16 mouse cellular contexts compared by ENCODE assay signal in the genomic region with DNA sequence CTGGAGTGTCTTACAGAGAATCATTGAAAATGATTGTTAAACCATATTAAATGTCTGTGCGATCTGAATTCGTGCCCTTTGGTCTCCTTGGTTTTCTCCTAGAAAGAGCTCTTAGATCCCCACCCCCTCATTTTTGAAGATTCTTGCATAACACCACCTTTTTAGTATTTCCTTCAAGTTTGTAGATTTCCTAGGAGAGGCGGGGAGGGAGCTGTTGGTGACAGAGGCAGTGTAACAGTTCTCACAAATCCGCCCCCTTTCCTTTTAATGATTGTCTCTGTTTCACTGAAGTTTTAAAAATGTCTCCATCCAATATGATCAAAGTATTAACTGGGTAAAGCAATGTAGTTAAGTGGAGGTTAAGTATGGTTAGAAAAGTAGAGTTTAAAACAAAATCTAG. TPM values are rescaled to one million over a fixed set of nuclear protein-coding genes. Genes with fewer than 3 reads are reported as not detected.
DNase-seq lines count a peak whose midpoint lies in the region; ATAC-seq and TF ChIP-seq lines count a peak whose summit lies in the region.
"Had no signal": no experiment of that assay in that cellular context is flagged by ENCODE, and none has a peak within 500 bp of the region (broad histone marks: within the 10 kb centered on the region; RNA-seq: fewer than 3 reads in every experiment).

No protein-coding gene starts in this region.

- no peaks in the 10 kb centered on the region for H3K27me3 ChIP-seq in midbrain, embryonic 12.5 days
- no peaks in the 10 kb centered on the region for H3K27me3 ChIP-seq in midbrain, embryonic 16.5 days (ENCODE audit: control insufficient read depth, insufficient read depth, low read depth, low read length)
- H3K27me3 ChIP-seq in forebrain, embryonic 15.5 days: no peaks in the 10 kb centered on the region
- no peaks in the 10 kb centered on the region for H3K27me3 ChIP-seq in neural tube, embryonic 14.5 days (ENCODE audit: control insufficient read depth, insufficient read depth, low read length)
- H3K27me3 ChIP-seq: limb, embryonic 15.5 days had no signal

- H3K9ac ChIP-seq in midbrain, embryonic 12.5 days (replicated peaks): no peak overlapping the region
- H3K9ac ChIP-seq in midbrain, embryonic 16.5 days (ENCODE audit: low read depth, low read length): no peak overlapping the region
- H3K9ac ChIP-seq in forebrain, embryonic 15.5 days (replicated peaks): no peak overlapping the region
- H3K9ac ChIP-seq in neural tube, embryonic 14.5 days (replicated peaks; ENCODE audit: low read depth, low read length): no peak overlapping the region
- H3K9ac ChIP-seq: limb, embryonic 15.5 days; liver, postnatal 0 days had no signal

- intact Hi-C loops in gastrocnemius, adult 2 months (cut with DNase I): no loop called here

- TF ChIP-seq CTCF in gastrocnemius, adult 2 months (IDR thresholded peaks at IDR 0.05): no peak

- WGBS in midbrain, embryonic 12.5 days: 67% methylated on average over 4 of the region's 4 CpGs
- 67% methylated on average over 4 of the region's 4 CpGs for WGBS in midbrain, embryonic 16.5 days
- 41% methylated on average over 4 of the region's 4 CpGs for WGBS in forebrain, embryonic 15.5 days
- 66% methylated on average over 4 of the region's 4 CpGs for WGBS in neural tube, embryonic 14.5 days

- peaks cover 95% of the 10 kb centered on the region for H3K4me1 ChIP-seq in midbrain, embryonic 12.5 days
- H3K4me1 ChIP-seq in midbrain, embryonic 16.5 days (ENCODE audit: control insufficient read depth, insufficient read depth, low read length): peaks cover 89% of the 10 kb centered on the region
- H3K4me1 ChIP-seq in forebrain, embryonic 15.5 days: peaks cover 96% of the 10 kb centered on the region
- H3K4me1 ChIP-seq in neural tube, embryonic 14.5 days (ENCODE audit: control insufficient read depth, insufficient read depth, low read length): peaks cover 77% of the 10 kb centered on the region

- no peak for DNase-seq in gastrocnemius, adult 2 months
- no peak for DNase-seq in gastrocnemius, postnatal 25 days
- no peak for DNase-seq in testis, postnatal 14 days (ENCODE audit: low spot score)
- DNase-seq in adrenal gland, adult 8-10 months: no peak
- DNase-seq: adrenal gland, postnatal 36 days; heart, postnatal 36 days; kidney, adult 18-20 months; liver, postnatal 0 days; lung, postnatal 36 days had no signal

- no peaks in the 10 kb centered on the region for H3K36me3 ChIP-seq in midbrain, embryonic 12.5 days
- no peaks in the 10 kb centered on the region for H3K36me3 ChIP-seq in midbrain, embryonic 16.5 days (ENCODE audit: control insufficient read depth, insufficient read depth, low read length)
- no peaks in the 10 kb centered on the region for H3K36me3 ChIP-seq in forebrain, embryonic 15.5 days
- H3K36me3 ChIP-seq in neural tube, embryonic 14.5 days (ENCODE audit: control insufficient read depth, insufficient read depth, low read length): no peaks in the 10 kb centered on the region
- H3K36me3 ChIP-seq: limb, embryonic 15.5 days had no signal

- no peak overlapping the region for H3K4me3 ChIP-seq in gastrocnemius, adult 2 months
- H3K4me3 ChIP-seq in midbrain, embryonic 12.5 days: no peak overlapping the region
- H3K4me3 ChIP-seq in midbrain, embryonic 16.5 days (ENCODE audit: low read depth, low read length): no peak overlapping the region
- H3K4me3 ChIP-seq in forebrain, embryonic 15.5 days: no peak overlapping the region
- H3K4me3 ChIP-seq in neural tube, embryonic 14.5 days (ENCODE audit: low read depth, low read length): no peak overlapping the region
- H3K4me3 ChIP-seq: limb, embryonic 15.5 days had no signal

- no peak for ATAC-seq in midbrain, embryonic 12.5 days (ENCODE audit: low FRiP score, low read depth)
- ATAC-seq in midbrain, embryonic 16.5 days: no peak
- no peak for ATAC-seq in forebrain, embryonic 15.5 days (replicated peaks)
- no peak for ATAC-seq in neural tube, embryonic 14.5 days (ENCODE audit: low read depth)
- ATAC-seq: activated CD4-positive, CD25-positive, alpha-beta regulatory T cell, adult 4 months; liver, postnatal 0 days had no signal

- 0 out of 2 replicates have a peak overlapping the region, but pooled peaks have one; percentile 17 for H3K27ac ChIP-seq in gastrocnemius, adult 2 months
- peak overlapping the region; percentile 68 for H3K27ac ChIP-seq in midbrain, embryonic 12.5 days (replicated peaks)
- no peak overlapping the region for H3K27ac ChIP-seq in midbrain, embryonic 16.5 days (ENCODE audit: low read length)
- peak overlapping the region; percentile 87 for H3K27ac ChIP-seq in forebrain, embryonic 15.5 days (replicated peaks)
- peak overlapping the region; percentile 55; the same call in 1 of the 2 replicates for H3K27ac ChIP-seq in neural tube, embryonic 14.5 days (ENCODE audit: low read depth, low read length)

- H3K4me2 ChIP-seq in midbrain, embryonic 12.5 days (replicated peaks): no peak overlapping the region
- H3K4me2 ChIP-seq in midbrain, embryonic 16.5 days (ENCODE audit: low read length): no peak overlapping the region
- H3K4me2 ChIP-seq in forebrain, embryonic 15.5 days (replicated peaks): no peak overlapping the region
- no peak overlapping the region for H3K4me2 ChIP-seq in neural tube, embryonic 14.5 days (ENCODE audit: low read depth, low read length)
- H3K4me2 ChIP-seq: heart, embryonic 11.5 days; limb, embryonic 15.5 days had no signal

- no peaks in the 10 kb centered on the region for H3K9me3 ChIP-seq in midbrain, embryonic 12.5 days
- no peaks in the 10 kb centered on the region for H3K9me3 ChIP-seq in midbrain, embryonic 16.5 days (replicated peaks; ENCODE audit: control insufficient read depth, low read length, poor library complexity, severe bottlenecking)
- H3K9me3 ChIP-seq in forebrain, embryonic 15.5 days: no peaks in the 10 kb centered on the region
- H3K9me3 ChIP-seq in neural tube, embryonic 14.5 days (ENCODE audit: control insufficient read depth, low read length): no peaks in the 10 kb centered on the region
- H3K9me3 ChIP-seq: limb, embryonic 15.5 days had no signal

RNA-seq across cellular contexts. Expression of gene Map4k4, which starts 45.7 kb away (rescaled TPM):
- 10 to 100 TPM; 23.2 to 28.3 TPM for total RNA-seq in gastrocnemius, adult 2 months (2021)
- 10 to 100 TPM; 32.6 to 36.0 TPM for total RNA-seq in gastrocnemius, postnatal 25 days (2021)
- 68.8 and 71.5 TPM in 2 replicates for polyA plus RNA-seq in midbrain, embryonic 12.5 days (2016; fragmentation: Nextera tagmentation; extraction: Ambion mirVana)
- polyA plus RNA-seq in midbrain, embryonic 16.5 days (2015; fragmentation: Nextera tagmentation; extraction: Ambion mirVana): 31.4 and 38.4 TPM in 2 replicates
- 55.7 and 60.2 TPM in 2 replicates for polyA plus RNA-seq in forebrain, embryonic 15.5 days (2015; fragmentation: Nextera tagmentation; extraction: Ambion mirVana)
- polyA plus RNA-seq in neural tube, embryonic 14.5 days (2014; fragmentation: Nextera tagmentation; extraction: Ambion mirVana): 47.9 and 56.6 TPM in 2 replicates
- 100 to 1,000 TPM in 2 of 4 experiments, 10 to 100 TPM in 2; 80.9 to 123 (median 104) TPM for total RNA-seq in adrenal gland, adult 8-10 months (2022)
